Mouse (Mus musculus) adrenal gland, adult 2 months (tissue): ENCODE measurements at regions not wholly inside any gene's neighbourhood (a gene's known extent, or its start where the extent isn't known, plus 50 kb on each side); places are given as distances from the start of the nearest gene placed in this dataset.

Experiments used
- DNase-seq: peaks from one replicate; pipeline ENCODE4 v3.0.0; 2021

- no peak for DNase-seq
Observed at GRCm38 (mm10) chr5:46488140-46488942, 630.9 kb upstream of the Lcorl start.

- DNase-seq = no peak
Observed at GRCm38 (mm10) chr5:46486740-46487326, 629.4 kb upstream of the Lcorl start.

- no peak for DNase-seq
Observed at GRCm38 (mm10) chr5:46456356-46456755, 598.9 kb upstream of the Lcorl start.

GRCm38 (mm10) chr5:46448274-46448673, 590.9 kb upstream of the Lcorl start:
- DNase-seq = no peak

GRCm38 (mm10) chr5:46445844-46446243, 588.4 kb upstream of the Lcorl start:
- no peak for DNase-seq

GRCm38 (mm10) chr5:46445122-46445521, 587.7 kb upstream of the Lcorl start:
- no peak for DNase-seq

GRCm38 (mm10) chr5:46443805-46444340, 586.5 kb upstream of the Lcorl start:
- no peak for DNase-seq

- no peak for DNase-seq
Observed at GRCm38 (mm10) chr5:46442600-46443248, 585.3 kb upstream of the Lcorl start.

- peak; percentile 6 for DNase-seq
Observed at GRCm38 (mm10) chr5:46441716-46442115, 584.3 kb upstream of the Lcorl start.

- no peak for DNase-seq
Observed at GRCm38 (mm10) chr5:46431644-46432367, 574.4 kb upstream of the Lcorl start.

- no peak for DNase-seq
Observed at GRCm38 (mm10) chr5:46422738-46423137, 565.3 kb upstream of the Lcorl start.

- DNase-seq = no peak
Observed at GRCm38 (mm10) chr5:46406969-46407368, 549.6 kb upstream of the Lcorl start.

GRCm38 (mm10) chr5:46406404-46406803, 549.0 kb upstream of the Lcorl start:
- no peak for DNase-seq

GRCm38 (mm10) chr5:46386591-46386990, 529.2 kb upstream of the Lcorl start:
- no peak for DNase-seq

- DNase-seq = no peak
Observed at GRCm38 (mm10) chr5:46367328-46367727, 509.9 kb upstream of the Lcorl start.

- no peak for DNase-seq
Observed at GRCm38 (mm10) chr5:46363661-46364060, 506.2 kb upstream of the Lcorl start.

- no peak for DNase-seq
Observed at GRCm38 (mm10) chr5:46361637-46362036, 504.2 kb upstream of the Lcorl start.

GRCm38 (mm10) chr5:46348448-46348847, 491.0 kb upstream of the Lcorl start:
- no peak for DNase-seq

GRCm38 (mm10) chr5:46347368-46348083, 490.1 kb upstream of the Lcorl start:
- peak; percentile 66 for DNase-seq

GRCm38 (mm10) chr5:46338461-46338860, 481.0 kb upstream of the Lcorl start:
- DNase-seq = no peak

- no peak for DNase-seq
Observed at GRCm38 (mm10) chr5:46330880-46331279, 473.5 kb upstream of the Lcorl start.
